Comparison of ENCODE assay signal across 8 mouse cellular contexts in the genomic region with DNA sequence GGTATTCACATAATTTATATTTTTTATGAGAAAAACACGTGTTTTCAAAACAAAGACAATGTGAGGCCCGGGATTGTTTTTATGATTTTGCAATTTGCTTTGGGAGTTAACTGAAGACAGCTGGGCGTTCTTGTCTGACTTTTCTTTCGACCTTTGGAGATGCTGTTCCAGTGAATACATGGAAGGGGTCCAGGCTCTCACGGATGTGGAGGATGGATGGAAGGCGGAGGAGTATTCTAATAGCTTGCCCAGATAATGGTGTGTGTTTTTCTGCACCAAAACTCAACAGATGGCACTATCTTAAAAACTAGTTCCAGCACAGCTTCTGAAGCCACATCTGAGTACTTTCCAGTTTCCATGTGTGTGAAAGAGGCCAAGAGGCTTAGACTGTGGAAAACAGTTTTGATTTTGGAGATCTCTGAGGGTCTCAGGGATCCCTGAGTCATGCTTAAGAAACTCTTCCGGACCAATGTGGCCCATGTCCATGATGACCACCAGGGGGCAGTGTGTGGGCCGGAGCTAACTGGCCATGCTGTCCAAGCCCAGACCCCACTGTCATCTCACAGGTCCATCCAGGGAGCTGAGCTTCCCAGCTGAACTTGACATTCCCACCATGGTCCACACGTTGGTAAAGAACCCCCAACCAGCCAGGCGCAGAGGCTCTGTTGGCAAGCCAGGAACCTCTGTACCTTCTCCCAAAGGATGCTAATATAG. TPM values are rescaled to one million over a fixed set of nuclear protein-coding genes. Genes with fewer than 3 reads are reported as not detected.
DNase-seq lines count a peak whose midpoint lies in the region; ATAC-seq and TF ChIP-seq lines count a peak whose summit lies in the region.

No protein-coding gene starts in this region.

- H3K36me3 ChIP-seq in stomach, embryonic 15.5 days = no peaks in the 10 kb centered on the region

- peak overlapping the region; percentile 14; the same call in 1 of the 2 replicates for H3K27ac ChIP-seq in stomach, embryonic 15.5 days

- no peaks in the 10 kb centered on the region for H3K4me1 ChIP-seq in stomach, embryonic 15.5 days

- peak; percentile 80 for TF ChIP-seq CTCF in brain, embryonic 14.5 days (IDR thresholded peaks at IDR 0.05; ENCODE audit: borderline replicate concordance, extremely low read depth, insufficient read depth, insufficient read length)

- TF ChIP-seq POLR2A in brain, embryonic 14.5 days (IDR thresholded peaks at IDR 0.05; ENCODE audit: borderline replicate concordance, extremely low read depth, insufficient read depth, insufficient read length, poor library complexity, severe bottlenecking) = no peak

- H3K4me2 ChIP-seq in stomach, embryonic 15.5 days = no peak overlapping the region

- intact Hi-C loops in gastrocnemius, postnatal 14 days (cut with DNase I; ENCODE audit: low total_unique reads) = loop anchor here (5.0 kb wide), 2 partner anchors 54 to 254 kb away; no protein-coding TSS in a partner anchor

- no peaks in the 10 kb centered on the region for H3K9me3 ChIP-seq in stomach, embryonic 15.5 days

- H3K9ac ChIP-seq in stomach, embryonic 15.5 days = no peak overlapping the region

- H3K4me3 ChIP-seq in stomach, embryonic 15.5 days (replicated peaks) = no peak overlapping the region

- ATAC-seq in megakaryocyte, adult 5-6 weeks (ENCODE audit: poor library complexity, severe bottlenecking) = peak; percentile 74
- no peak for ATAC-seq in stomach, embryonic 15.5 days (ENCODE audit: insufficient read depth, low FRiP score, low read depth)

- H3K27me3 ChIP-seq in stomach, embryonic 15.5 days (replicated peaks) = no peaks in the 10 kb centered on the region

- peak; percentile 52 to 57 for DNase-seq in cerebellum, adult 18-20 months
- no peak for DNase-seq in cerebellum, adult 11 months
- DNase-seq in CD8-positive naive resting alpha-beta T cell, adult 2 months (ENCODE audit: low read depth in 2 of 2, low spot score in 2 of 2) = peak; percentile 25 to 39
- peak; percentile 60 for DNase-seq in brain, embryonic 14.5 days (ENCODE audit: low read depth)
- DNase-seq in gastrocnemius, postnatal 14 days = peak; percentile 72
- DNase-seq in kidney, postnatal 14 days = peak; percentile 82

- 44% methylated on average over 10 of the region's 10 CpGs for WGBS in stomach, embryonic 15.5 days

RNA-seq across cellular contexts. Expression of a gene that starts 25.1 kb away (rescaled TPM):
- polyA plus RNA-seq in brain, embryonic 14.5 days (2012; rRNA removed) = 1.7 and 3.1 TPM in 2 replicates
- 1 to 10 TPM; 3.9 to 5.6 TPM for total RNA-seq in gastrocnemius, postnatal 14 days (2021)
- total RNA-seq in megakaryocyte, adult 5-6 weeks (2015) = 0.49 and 0.84 TPM in 2 replicates
- total RNA-seq in megakaryocyte, adult 5-6 weeks (2017) = 1.3 TPM in 1 of 2 replicates, not detected in the other
- polyA plus RNA-seq in stomach, embryonic 15.5 days (2015; fragmentation: Nextera tagmentation; extraction: Ambion mirVana) = 12.7 and 14.5 TPM in 2 replicates
